Mouse (Mus musculus) intestine, embryonic 16.5 days (tissue): Measurements from ENCODE around the gene Gcm1. TPM values are rescaled to one million over a fixed set of nuclear protein-coding genes. Genes with fewer than 3 reads are reported as not detected.

Source experiments
- ATAC-seq: fragments of 200-750 bp; cut with Nextera tagmentation; 2 replicates; pipeline ENCODE4 v1.8.0; 2017; ENCODE audit warnings: moderate TSS enrichment, moderate library complexity
- H3K27ac ChIP-seq: fragments of 300-500 bp; sonication (generic); 2 replicates; pipeline ENCODE4 v1.5.1; 2014; ENCODE audit warnings: mild to moderate bottlenecking, low read length
- H3K27me3 ChIP-seq: fragments of 300-500 bp; sonication (generic); replicated peaks from 2 replicates; pipeline ENCODE4 v1.6.1; 2014; ENCODE audit warnings: low read length, control low read depth, mixed read lengths; ENCODE audit not compliant: control insufficient read depth, insufficient read depth
- H3K36me3 ChIP-seq: fragments of 300-500 bp; sonication (generic); 2 replicates; pipeline ENCODE4 v1.6.1; 2014; ENCODE audit warnings: low read length, control low read depth; ENCODE audit not compliant: control insufficient read depth, insufficient read depth
- H3K4me1 ChIP-seq: fragments of 300-500 bp; sonication (generic); 2 replicates; pipeline ENCODE4 v1.6.1; 2014; ENCODE audit warnings: low read length, control low read depth, mixed read lengths; ENCODE audit not compliant: control insufficient read depth, insufficient read depth
- H3K4me2 ChIP-seq: fragments of 300-500 bp; sonication (generic); 2 replicates; pipeline ENCODE4 v1.6.1; 2014; ENCODE audit warnings: low read depth, low read length, control low read depth
- H3K4me3 ChIP-seq: fragments of 300-500 bp; sonication (generic); 2 replicates; pipeline ENCODE4 v1.5.1; 2014; ENCODE audit warnings: mild to moderate bottlenecking, low read length
- H3K9ac ChIP-seq: fragments of 300-500 bp; sonication (generic); 2 replicates; pipeline ENCODE4 v1.6.1; 2014; ENCODE audit warnings: low read depth, low read length
- H3K9me3 ChIP-seq: fragments of 300-500 bp; sonication (generic); 2 replicates; pipeline ENCODE4 v1.6.1; 2016; ENCODE audit warnings: low read length, control low read depth; ENCODE audit not compliant: control insufficient read depth
- WGBS: fragments of 180-500 bp; shearing (Covaris S2); extraction: QIAGEN DNeasy Blood & Tissue Kit; methylation state at CpG from one replicate; pipeline ENCODE4 v1.1.7; 2014; 5-methylcytosine and 5-hydroxymethylcytosine counted together
- polyA plus RNA-seq: library from polyadenylated mRNA; unstranded; fragments of >200 nt; fragmentation: Nextera tagmentation; extraction: Ambion mirVana; gene quantifications from 2 replicates; pipeline ENCODE4 v1.2.1, GENCODE M21; 2015

The Gcm1 gene
- polyA plus RNA-seq, 1 experiment from 2014 or later = not detected

GRCm38 (mm10) chr9:78013813-78014212 lies 37.9 kb upstream of the Gcm1 start:
- WGBS = 28% methylated on average over 1 of the region's 1 CpGs
- no peak for ATAC-seq
- Histone ChIP-seq H3K4me2 (no peak overlapping the region), H3K27ac (no peak overlapping the region), H3K4me3 (no peak overlapping the region), H3K27me3 (no peaks in the 10 kb centered on the region), H3K9me3 (no peaks in the 10 kb centered on the region), H3K4me1 (no peaks in the 10 kb centered on the region), H3K36me3 (no peaks in the 10 kb centered on the region), H3K9ac (no peak overlapping the region)

DNA sequence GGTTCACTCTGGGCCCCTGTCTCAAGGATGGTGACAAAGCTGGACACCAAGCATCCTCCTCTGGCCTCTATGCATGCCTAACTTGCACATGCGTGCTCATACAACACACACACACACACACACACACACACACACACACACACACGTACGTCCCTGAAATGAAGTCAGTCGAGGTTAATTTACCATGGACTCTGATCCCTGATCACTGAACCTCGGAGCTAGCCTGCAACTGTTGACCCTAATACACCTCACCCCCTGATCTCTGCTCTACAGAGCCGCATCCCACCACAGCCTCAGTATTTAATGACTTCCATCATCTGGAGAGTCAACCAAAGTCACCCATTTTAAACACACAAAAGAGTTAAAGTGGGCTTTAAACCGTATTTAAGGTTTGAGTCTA lies 35.9 kb upstream of the Gcm1 start:
- Histone ChIP-seq H3K4me3 (no peak overlapping the region), H3K4me2 (no peak overlapping the region), H3K4me1 (peaks cover 5% of the 10 kb centered on the region), H3K9ac (no peak overlapping the region), H3K9me3 (no peaks in the 10 kb centered on the region), H3K27ac (no peak overlapping the region), H3K36me3 (no peaks in the 10 kb centered on the region), H3K27me3 (no peaks in the 10 kb centered on the region)
- no peak for ATAC-seq
- 78% methylated on average over 7 of the region's 7 CpGs for WGBS

DNA sequence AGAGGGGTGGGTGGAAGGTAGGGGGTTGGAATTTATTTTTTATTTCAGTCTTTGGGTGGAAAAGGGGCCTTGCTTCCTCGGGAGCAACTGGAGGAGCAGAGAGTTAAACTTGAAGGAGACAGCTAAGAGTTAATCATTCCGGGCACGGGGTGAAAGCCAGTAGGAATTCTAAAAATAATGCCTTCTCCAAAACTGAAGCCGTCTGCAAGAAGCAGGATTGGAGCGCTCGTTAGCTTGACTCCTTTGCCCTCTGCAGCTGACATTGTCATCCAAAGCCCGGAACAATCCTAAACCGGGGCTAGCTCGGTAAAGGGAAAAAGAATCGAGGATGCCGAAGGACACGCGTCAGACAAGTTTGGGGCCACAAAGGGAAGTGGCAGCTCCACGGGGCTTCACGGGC lies 35.4 kb upstream of the Gcm1 start:
- Histone ChIP-seq H3K27me3 (no peaks in the 10 kb centered on the region), H3K9me3 (no peaks in the 10 kb centered on the region), H3K4me3 (no peak overlapping the region), H3K4me1 (peaks cover 9% of the 10 kb centered on the region), H3K9ac (no peak overlapping the region), H3K36me3 (no peaks in the 10 kb centered on the region), H3K27ac (no peak overlapping the region), H3K4me2 (no peak overlapping the region)
- ATAC-seq = no peak
- WGBS = 66% methylated on average over 15 of the region's 15 CpGs

GRCm38 (mm10) chr9:78021256-78021655 lies 30.5 kb upstream of the Gcm1 start:
- H3K9ac ChIP-seq = no peak overlapping the region
- no peak overlapping the region for H3K4me2 ChIP-seq
- H3K4me3 ChIP-seq = no peak overlapping the region
- 36% methylated on average over 9 of the region's 9 CpGs for WGBS
- ATAC-seq = no peak
- H3K4me1 ChIP-seq = peaks cover 22% of the 10 kb centered on the region
- H3K9me3 ChIP-seq = no peaks in the 10 kb centered on the region
- H3K36me3 ChIP-seq = no peaks in the 10 kb centered on the region
- H3K27me3 ChIP-seq = no peaks in the 10 kb centered on the region
- peak overlapping the region; percentile 89 for H3K27ac ChIP-seq

- Histone ChIP-seq H3K4me2 (peak overlapping the region; percentile 39), H3K4me1 (peaks cover 22% of the 10 kb centered on the region), H3K27me3 (no peaks in the 10 kb centered on the region), H3K36me3 (no peaks in the 10 kb centered on the region), H3K27ac (peak overlapping the region; percentile 89), H3K4me3 (peak overlapping the region; percentile 7), H3K9me3 (no peaks in the 10 kb centered on the region), H3K9ac (peak overlapping the region; percentile 33; the same call in 1 of the 2 replicates)
- peak; percentile 88 for ATAC-seq
- 46% methylated on average over 8 of the region's 8 CpGs for WGBS
Measured at GRCm38 (mm10) chr9:78022187-78022945, 29.4 kb upstream of the Gcm1 start.

DNA sequence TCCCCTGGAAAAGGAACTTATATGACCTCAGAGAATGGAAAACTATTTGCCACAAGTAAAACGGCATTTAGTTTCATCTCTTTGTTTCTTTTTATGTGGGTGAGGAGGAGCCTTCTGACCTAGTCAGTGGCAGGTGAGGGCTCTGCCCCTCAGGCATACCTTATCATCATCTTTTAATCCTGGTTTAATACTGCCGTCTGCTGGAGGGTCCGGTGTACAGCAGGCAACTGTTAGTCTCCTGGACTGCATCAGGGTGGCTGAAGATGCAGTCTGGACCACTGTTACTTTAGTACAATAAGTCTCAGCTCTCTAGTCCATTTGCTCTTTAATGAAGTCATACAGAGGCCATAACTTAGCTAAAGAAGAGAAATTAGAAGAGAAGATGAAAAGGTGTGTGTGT lies 26.9 kb upstream of the Gcm1 start:
- WGBS = 15% methylated on average over 3 of the region's 3 CpGs
- H3K36me3 ChIP-seq = no peaks in the 10 kb centered on the region
- no peak for ATAC-seq
- H3K4me2 ChIP-seq = no peak overlapping the region
- no peaks in the 10 kb centered on the region for H3K9me3 ChIP-seq
- no peak overlapping the region for H3K9ac ChIP-seq
- peaks cover 22% of the 10 kb centered on the region for H3K4me1 ChIP-seq
- H3K4me3 ChIP-seq = no peak overlapping the region
- H3K27me3 ChIP-seq = no peaks in the 10 kb centered on the region
- no peak overlapping the region for H3K27ac ChIP-seq

DNA sequence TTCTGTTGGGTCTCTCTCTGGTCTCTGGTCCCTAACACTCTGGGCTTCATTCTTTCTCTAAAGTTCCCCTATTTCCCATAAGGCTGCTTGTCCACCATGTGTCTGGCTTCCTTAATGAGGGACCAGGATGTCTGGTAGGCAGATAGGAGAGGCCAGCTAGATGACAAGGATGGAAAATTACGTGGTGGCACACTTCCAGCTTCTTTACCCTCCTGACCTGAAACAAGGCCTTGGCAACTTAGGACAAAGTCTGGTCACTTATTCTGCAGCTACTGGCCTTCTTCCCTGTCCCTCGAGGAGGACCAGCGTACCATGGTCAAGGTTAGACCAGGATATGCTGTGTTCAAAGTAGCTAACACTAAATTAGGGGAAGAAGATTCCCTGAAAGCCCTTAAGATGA lies 24.6 kb upstream of the Gcm1 start:
- Histone ChIP-seq H3K4me3 (no peak overlapping the region), H3K4me2 (no peak overlapping the region)

DNA sequence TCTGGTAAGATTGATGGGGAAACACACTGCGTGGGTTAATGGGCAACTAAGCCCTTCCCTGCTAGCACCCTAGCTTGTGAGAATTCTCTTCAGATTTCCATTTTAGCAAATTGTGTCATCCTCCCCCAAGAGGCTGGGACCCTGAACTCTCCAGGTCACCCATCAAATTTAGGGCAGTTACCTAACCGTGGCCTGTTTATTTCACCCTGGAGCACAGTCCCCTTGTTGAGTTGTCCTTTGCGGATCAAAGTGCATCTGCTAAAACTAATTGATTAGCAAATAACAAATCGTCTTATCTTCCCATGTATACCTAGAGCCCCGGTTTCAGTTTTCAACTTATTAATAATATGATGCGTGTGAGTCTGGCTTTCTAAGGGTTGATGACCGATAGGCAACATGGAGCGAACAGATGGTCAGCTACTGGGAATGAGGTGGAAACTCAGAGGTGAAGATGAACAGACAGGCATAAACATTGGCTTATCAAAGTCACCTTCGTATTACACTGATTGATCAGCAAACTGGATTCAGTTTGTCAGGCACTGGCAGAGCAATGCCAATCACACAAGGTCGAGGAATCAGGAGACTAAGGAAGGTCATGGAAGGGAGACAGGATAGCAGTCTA lies 20.8 kb upstream of the Gcm1 start:
- no peaks in the 10 kb centered on the region for H3K4me1 ChIP-seq
- H3K36me3 ChIP-seq = no peaks in the 10 kb centered on the region
- no peak overlapping the region for H3K4me2 ChIP-seq
- no peak overlapping the region for H3K4me3 ChIP-seq
- no peaks in the 10 kb centered on the region for H3K27me3 ChIP-seq
- WGBS = 86% methylated on average over 10 of the region's 10 CpGs
- ATAC-seq = no peak
- H3K27ac ChIP-seq = no peak overlapping the region
- H3K9me3 ChIP-seq = no peaks in the 10 kb centered on the region
- H3K9ac ChIP-seq = no peak overlapping the region

More for the DNA sequence above, 24.6 kb upstream of the Gcm1 start:
- peaks cover 5% of the 10 kb centered on the region for H3K4me1 ChIP-seq
- no peaks in the 10 kb centered on the region for H3K36me3 ChIP-seq
- no peaks in the 10 kb centered on the region for H3K27me3 ChIP-seq
- H3K9me3 ChIP-seq = no peaks in the 10 kb centered on the region
- H3K27ac ChIP-seq = no peak overlapping the region
- H3K9ac ChIP-seq = no peak overlapping the region
- ATAC-seq = no peak
- 69% methylated on average over 3 of the region's 3 CpGs for WGBS

- Histone ChIP-seq H3K4me1 (no peaks in the 10 kb centered on the region), H3K4me3 (no peak overlapping the region), H3K36me3 (no peaks in the 10 kb centered on the region), H3K9me3 (no peaks in the 10 kb centered on the region), H3K27ac (no peak overlapping the region), H3K9ac (no peak overlapping the region), H3K4me2 (no peak overlapping the region), H3K27me3 (no peaks in the 10 kb centered on the region)
- no peak for ATAC-seq
- 83% methylated on average over 4 of the region's 4 CpGs for WGBS
Measured at GRCm38 (mm10) chr9:78032930-78033329, 18.8 kb upstream of the Gcm1 start.
